Mouse (Mus musculus): Measurements from ENCODE around the gene Neurog2.

- no peak for TF ChIP-seq CTCF (IDR thresholded peaks at IDR 0.05; ENCODE audit: control insufficient read depth, insufficient read depth, insufficient replicate concordance, low read depth, low read length)
- no peak for TF ChIP-seq POLR2A (IDR thresholded peaks at IDR 0.05; ENCODE audit: control insufficient read depth, low read depth, low read length)
Measured at GRCm38 (mm10) chr3:127679703-127680102, 46.8 kb downstream of the Neurog2 start.

Measured in testis, adult 2 months (tissue).